Mouse (Mus musculus) heart, postnatal 0 days (tissue): ENCODE results near the gene Cog5. TPM values are rescaled to one million over a fixed set of nuclear protein-coding genes. Genes with fewer than 3 reads are reported as not detected.

Experiments used
- ATAC-seq: fragments of 200-750 bp; cut with Nextera tagmentation; 2 replicates; pipeline ENCODE4 v1.8.0; 2017; ENCODE audit warnings: low read depth, moderate number of reproducible peaks, moderate library complexity; ENCODE audit not compliant: insufficient read depth
- DNase-seq: peaks from one replicate; pipeline ENCODE4 v3.0.0-alpha.2; 2016; ENCODE audit warnings: low spot score
- H3K27ac ChIP-seq: fragments of 300-500 bp; sonication (generic); 2 replicates; pipeline ENCODE4 v1.5.1; 2014; ENCODE audit warnings: low read depth, mild to moderate bottlenecking
- H3K27me3 ChIP-seq: fragments of 300-500 bp; sonication (generic); 2 replicates; pipeline ENCODE4 v1.6.1; 2014; ENCODE audit warnings: low read length, mixed read lengths; ENCODE audit not compliant: control insufficient read depth, insufficient read depth
- H3K36me3 ChIP-seq: fragments of 300-500 bp; sonication (generic); replicated peaks from 2 replicates; pipeline ENCODE4 v1.6.1; 2014; ENCODE audit warnings: low read length, mixed read lengths; ENCODE audit not compliant: control insufficient read depth, insufficient read depth
- H3K4me1 ChIP-seq: fragments of 300-500 bp; sonication (generic); 2 replicates; pipeline ENCODE4 v1.6.1; 2014; ENCODE audit warnings: antibody characterized with exemption; ENCODE audit not compliant: control insufficient read depth, insufficient read depth
- H3K4me2 ChIP-seq: fragments of 300-500 bp; sonication (generic); 2 replicates; pipeline ENCODE4 v1.6.1; 2014; ENCODE audit warnings: low read depth, mild to moderate bottlenecking, low read length, moderate library complexity
- H3K4me3 ChIP-seq: fragments of 300-500 bp; sonication (generic); 2 replicates; pipeline ENCODE4 v1.5.1; 2014; ENCODE audit warnings: low read depth, low read length
- H3K9ac ChIP-seq: fragments of 300-500 bp; sonication (generic); replicated peaks from 2 replicates; pipeline ENCODE4 v1.6.1; 2014; ENCODE audit warnings: low read depth, low read length, mixed read lengths
- H3K9me3 ChIP-seq: fragments of 300-500 bp; sonication (generic); replicated peaks from 2 replicates; pipeline ENCODE4 v1.6.1; 2016; ENCODE audit warnings: low read length; ENCODE audit not compliant: control insufficient read depth
- CTCF ChIP-seq: IDR thresholded peaks from 2 replicates; pipeline ENCODE4 v1.5.1; 2016; ENCODE audit warnings: antibody characterized with exemption, control low read depth, low read depth
- EP300 ChIP-seq: IDR thresholded peaks from 2 replicates; pipeline ENCODE4 v1.6.1; 2016; ENCODE audit warnings: antibody characterized with exemption, low read depth
- WGBS: fragments of 180-500 bp; shearing (Covaris S2); extraction: QIAGEN DNeasy Blood & Tissue Kit; methylation state at CpG from one replicate; pipeline ENCODE4 v1.1.7; 2014; 5-methylcytosine and 5-hydroxymethylcytosine counted together
- polyA plus RNA-seq: library from polyadenylated mRNA; unstranded; fragments of >200 nt; fragmentation: Nextera tagmentation; extraction: Ambion mirVana; gene quantifications from 2 replicates; pipeline ENCODE4 v1.2.1, GENCODE M21; 2015
- total RNA-seq: library from RNA; depleted of rRNA; stranded (reverse); fragments of >200 nt; gene quantifications from 2 replicates; pipeline ENCODE4 v1.2.3, GENCODE M21; 2014; ENCODE audit warnings: low replicate concordance

Gene Cog5
- total and polyA plus RNA-seq, 2 experiments from 2014 or later: 22.4 to 58.4 TPM

- H3K36me3 ChIP-seq: no peaks in the 10 kb centered on the region
These were observed 295.3 kb downstream of the Cog5 start, which contains the start of gene Hbp1 for GRCm38 (mm10) chr12:31949759-31950658. Hbp1 (minus strand) TSS chr12:31950535.

GRCm38 (mm10) chr12:31950659-31951031 lies 296.0 kb downstream of the Cog5 start:
- H3K27me3 ChIP-seq: no peaks in the 10 kb centered on the region
- 8% methylated on average over 9 of the region's 9 CpGs for WGBS
- H3K9me3 ChIP-seq: no peaks in the 10 kb centered on the region
- peak overlapping the region; percentile 25; the same call in 1 of the 2 replicates for H3K9ac ChIP-seq
- H3K36me3 ChIP-seq: no peaks in the 10 kb centered on the region
- H3K4me2 ChIP-seq: peak overlapping the region; percentile 52
- H3K4me1 ChIP-seq: peaks cover 14% of the 10 kb centered on the region
- H3K4me3 ChIP-seq: peak overlapping the region; percentile 35
- peak overlapping the region; percentile 93 for H3K27ac ChIP-seq
- DNase-seq (no peak), ATAC-seq (no peak)
- TF ChIP-seq CTCF (no peak), EP300 (no peak; the same call in none of the 2 replicates)

More at GRCm38 (mm10) chr12:31949759-31950658, 295.3 kb downstream of the Cog5 start, which contains the start of gene Hbp1:
- peak; percentile 29; the same call in 1 of the 2 replicates for TF ChIP-seq EP300
- TF ChIP-seq CTCF: no peak
- peak within 1 kb of the TSS; percentile 97 for H3K4me3 ChIP-seq
- H3K9ac ChIP-seq: peak within 1 kb of the TSS; percentile 98
- peak; percentile 93 for ATAC-seq
- H3K27ac ChIP-seq: peak within 1 kb of the TSS; percentile 100
- H3K4me2 ChIP-seq: peak within 1 kb of the TSS; percentile 66
- DNase-seq: peak; percentile 100
- under 1% methylated on average over 47 of the region's 71 CpGs for WGBS
- H3K4me1 ChIP-seq: peaks cover 14% of the 10 kb centered on the region
- no peaks in the 10 kb centered on the region for H3K27me3 ChIP-seq
- H3K9me3 ChIP-seq: no peaks in the 10 kb centered on the region

DNA sequence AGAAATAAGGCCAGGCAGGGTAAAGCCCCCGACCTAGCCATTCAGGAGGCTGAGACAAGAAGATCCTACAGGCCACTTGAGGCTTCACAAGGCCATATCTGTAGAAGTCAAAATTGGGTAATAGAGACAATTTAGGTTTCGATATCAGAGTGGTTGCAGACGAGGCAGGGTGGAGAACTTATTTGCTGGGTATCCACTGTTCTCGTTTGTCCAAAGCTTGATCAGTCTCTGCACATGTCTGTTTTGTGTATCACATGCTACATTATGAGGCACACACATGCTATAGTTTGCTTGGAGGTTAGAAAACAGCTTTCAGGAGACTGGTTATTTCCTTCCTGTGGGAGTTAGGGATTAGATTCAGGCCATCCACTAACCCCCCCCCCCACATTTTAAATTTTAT lies 301.2 kb downstream of the Cog5 start:
- Histone ChIP-seq H3K4me1 (peaks cover 7% of the 10 kb centered on the region; the same call in 1 of the 2 replicates), H3K4me3 (no peak overlapping the region), H3K36me3 (no peaks in the 10 kb centered on the region), H3K9ac (no peak overlapping the region), H3K27me3 (no peaks in the 10 kb centered on the region), H3K4me2 (no peak overlapping the region), H3K27ac (no peak overlapping the region), H3K9me3 (no peaks in the 10 kb centered on the region)
- TF ChIP-seq EP300 (no peak), CTCF (no peak)
- no peak for ATAC-seq
- WGBS: 83% methylated on average over 4 of the region's 4 CpGs
- DNase-seq: no peak

DNA sequence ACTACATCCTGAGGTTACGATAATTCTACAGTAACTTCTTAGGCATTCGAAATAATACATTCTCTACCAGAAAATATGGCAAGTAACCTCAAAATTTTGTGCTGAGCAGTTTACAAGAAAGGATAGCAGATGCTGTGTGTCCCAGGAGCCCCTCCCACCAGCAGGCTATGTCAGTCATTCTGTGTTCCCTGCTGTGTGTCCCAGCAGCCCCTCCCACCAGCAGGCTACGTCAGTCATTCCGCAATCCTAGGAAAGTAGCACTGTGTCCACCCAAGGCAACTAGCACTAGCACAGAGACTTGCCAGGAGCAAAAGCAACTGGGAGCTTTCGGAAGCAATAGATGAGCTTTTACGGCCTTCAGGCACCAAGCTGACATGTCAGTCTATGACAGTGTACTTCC lies 309.4 kb downstream of the Cog5 start:
- TF ChIP-seq EP300 (no peak), CTCF (no peak)

DNA sequence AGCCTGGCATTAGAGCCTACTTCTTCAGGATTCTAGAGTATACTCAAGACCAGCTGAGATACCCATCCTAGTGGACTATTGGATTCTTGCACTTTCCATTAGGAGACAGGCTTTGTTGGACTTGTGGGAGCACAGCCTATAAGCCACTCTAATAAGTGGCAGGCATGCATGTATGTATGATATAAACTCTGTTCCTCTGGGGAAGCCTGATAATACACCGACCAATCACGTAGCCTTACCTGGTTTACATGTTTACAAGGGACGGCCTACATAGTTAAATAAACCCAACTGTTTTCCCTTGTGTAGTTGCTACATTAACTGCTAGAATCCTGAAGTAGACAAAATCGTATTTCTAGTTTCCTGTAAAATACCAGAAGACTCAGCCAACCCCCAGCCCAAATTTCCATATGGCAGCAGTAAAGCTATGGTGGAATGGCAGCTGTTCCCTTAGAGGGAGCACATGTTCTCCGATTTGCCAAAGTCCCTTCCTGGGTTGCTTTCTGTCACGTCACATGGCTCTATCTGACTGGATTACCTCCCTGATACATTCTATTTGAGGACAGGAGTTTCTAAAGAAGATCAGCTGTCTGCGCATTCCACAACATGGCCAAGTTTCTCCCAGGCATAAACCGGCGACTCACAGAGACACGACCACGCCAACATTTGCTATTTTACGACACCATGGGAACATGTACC lies 311.0 kb downstream of the Cog5 start:
- 80% methylated on average over 12 of the region's 12 CpGs for WGBS
- Histone ChIP-seq H3K36me3 (no peaks in the 10 kb centered on the region), H3K4me1 (no peaks in the 10 kb centered on the region), H3K4me2 (no peak overlapping the region), H3K27ac (no peak overlapping the region), H3K9me3 (no peaks in the 10 kb centered on the region), H3K27me3 (no peaks in the 10 kb centered on the region), H3K9ac (no peak overlapping the region), H3K4me3 (no peak overlapping the region)
- ATAC-seq: no peak
- no peak for DNase-seq
- TF ChIP-seq CTCF (no peak), EP300 (no peak)

More for the DNA sequence above, 309.4 kb downstream of the Cog5 start:
- Histone ChIP-seq H3K27me3 (no peaks in the 10 kb centered on the region), H3K4me1 (no peaks in the 10 kb centered on the region), H3K9me3 (no peaks in the 10 kb centered on the region), H3K4me2 (no peak overlapping the region), H3K36me3 (no peaks in the 10 kb centered on the region), H3K27ac (no peak overlapping the region), H3K4me3 (no peak overlapping the region), H3K9ac (no peak overlapping the region)
- WGBS: 85% methylated on average over 6 of the region's 6 CpGs
- ATAC-seq: no peak
- DNase-seq: no peak
